Mouse (Mus musculus): Measurements from ENCODE around the gene Accs.
A peak's percentile ranks its signal among the peaks of the same experiment; 100 is the strongest.

The Accs gene

GRCm38 (mm10) chr2:93797162-93797795, 52.5 kb downstream of the Accs start:
- DNase-seq (ENCODE audit: inconsistent age in 2 of 2, low spot score in 1 of 2) = peak in 1 of 2 experiments; percentile 57

GRCm38 (mm10) chr2:93794375-93794774, 55.4 kb downstream of the Accs start:
- peak in 1 of 2 experiments; percentile 67 for DNase-seq (ENCODE audit: inconsistent age in 2 of 2, low spot score in 1 of 2)

GRCm38 (mm10) chr2:93791516-93792499, 57.9 kb downstream of the Accs start:
- DNase-seq (ENCODE audit: inconsistent age in 2 of 2, low spot score in 1 of 2) = peak; percentile 63 to 81

- DNase-seq (ENCODE audit: inconsistent age in 2 of 2, low spot score in 1 of 2) = no peak
Measured at GRCm38 (mm10) chr2:93790798-93791345, 58.9 kb downstream of the Accs start.

GRCm38 (mm10) chr2:93788557-93788956, 61.2 kb downstream of the Accs start:
- no peak for DNase-seq (ENCODE audit: inconsistent age in 2 of 2, low spot score in 1 of 2)

GRCm38 (mm10) chr2:93786175-93786574, 63.6 kb downstream of the Accs start:
- peak; percentile 63 to 93 for DNase-seq (ENCODE audit: inconsistent age in 2 of 2, low spot score in 1 of 2)

GRCm38 (mm10) chr2:93785432-93785798, 64.3 kb downstream of the Accs start:
- no peak for DNase-seq (ENCODE audit: inconsistent age in 2 of 2, low spot score in 1 of 2)

GRCm38 (mm10) chr2:93784721-93785431, 64.9 kb downstream of the Accs start:
- DNase-seq (ENCODE audit: inconsistent age in 2 of 2, low spot score in 1 of 2) = no peak

- DNase-seq (ENCODE audit: inconsistent age in 2 of 2, low spot score in 1 of 2) = no peak
Measured at GRCm38 (mm10) chr2:93783926-93784539, 65.7 kb downstream of the Accs start.
